Mouse (Mus musculus) urinary bladder, postnatal 10 days (tissue): ENCODE measurements at regions not wholly inside any gene's neighbourhood (a gene's known extent, or its start where the extent isn't known, plus 50 kb on each side); places are given as distances from the start of the nearest gene placed in this dataset.

ENCODE experiments used
- DNase-seq: peaks from one replicate; pipeline ENCODE4 v3.0.0; 2022; ENCODE audit warnings: low spot score

GRCm38 (mm10) chr4:83986951-83987822 lies 461.8 kb downstream of the Ccdc171 start:
- DNase-seq = no peak

DNA sequence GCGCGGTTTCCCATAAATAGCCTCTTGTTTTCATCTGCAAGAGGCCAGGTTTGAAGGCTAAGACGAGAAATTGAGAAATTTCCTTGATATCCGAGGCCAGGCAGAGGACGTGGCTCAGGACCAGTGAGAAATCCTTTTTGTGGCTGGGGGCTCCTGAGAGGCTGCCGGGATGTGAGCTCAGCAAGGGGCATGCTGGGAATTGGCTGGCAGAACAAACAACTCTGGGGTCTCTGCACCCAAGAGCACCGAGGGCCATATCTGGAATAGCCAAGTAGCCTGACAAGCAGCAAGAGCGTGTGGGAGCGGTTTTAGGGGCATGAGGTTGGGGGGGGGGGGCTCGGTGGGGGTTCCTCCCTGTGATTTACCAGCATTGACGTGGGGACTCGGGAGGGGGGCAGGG lies 462.5 kb downstream of the Ccdc171 start:
- no peak for DNase-seq

GRCm38 (mm10) chr4:83988314-83988713 lies 463.0 kb downstream of the Ccdc171 start:
- DNase-seq = no peak

GRCm38 (mm10) chr4:83990126-83990989 lies 465.0 kb downstream of the Ccdc171 start:
- no peak for DNase-seq

DNA sequence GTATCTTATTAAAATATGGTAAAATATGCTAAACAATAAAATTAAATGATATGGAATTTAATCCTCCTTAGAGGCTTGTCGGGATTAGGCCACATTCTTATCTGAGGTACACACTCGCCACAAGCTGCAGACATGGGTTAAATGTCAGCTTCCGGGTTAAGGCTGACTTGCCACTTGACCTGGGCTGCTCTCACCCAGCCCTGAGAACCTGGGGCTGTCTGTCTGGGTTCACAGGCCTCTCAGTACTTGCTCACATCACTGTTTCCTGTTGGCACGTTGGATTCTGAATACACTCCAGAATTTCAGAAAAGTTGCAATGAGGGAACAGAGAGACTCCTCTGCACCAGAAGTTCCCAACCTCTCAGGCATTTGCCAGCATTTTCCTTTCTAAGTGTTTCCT lies 465.9 kb downstream of the Ccdc171 start:
- no peak for DNase-seq

DNA sequence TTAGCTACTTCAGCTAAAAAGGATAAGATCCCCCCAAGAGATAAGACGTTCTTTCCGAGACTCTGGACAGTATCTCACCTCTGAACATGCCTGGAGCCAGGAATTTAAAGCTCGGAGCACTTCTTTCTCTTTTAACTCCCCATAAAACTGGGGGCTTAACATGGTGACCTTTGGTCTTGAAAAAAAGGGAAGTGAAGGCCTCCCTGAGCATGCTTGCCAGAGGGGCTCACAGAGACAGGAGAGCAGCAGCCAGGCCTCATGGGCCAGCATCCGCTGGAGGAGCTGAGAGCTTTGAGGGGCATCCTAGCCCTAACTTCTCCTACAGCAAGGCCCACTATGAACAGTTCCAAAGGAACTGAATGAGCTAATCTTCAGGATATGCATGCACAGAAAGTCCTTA lies 471.7 kb downstream of the Ccdc171 start:
- no peak for DNase-seq

- DNase-seq = no peak
Measured at GRCm38 (mm10) chr4:84001645-84002044, 476.3 kb downstream of the Ccdc171 start.

GRCm38 (mm10) chr4:84004055-84004778 lies 478.9 kb downstream of the Ccdc171 start:
- DNase-seq = no peak

DNA sequence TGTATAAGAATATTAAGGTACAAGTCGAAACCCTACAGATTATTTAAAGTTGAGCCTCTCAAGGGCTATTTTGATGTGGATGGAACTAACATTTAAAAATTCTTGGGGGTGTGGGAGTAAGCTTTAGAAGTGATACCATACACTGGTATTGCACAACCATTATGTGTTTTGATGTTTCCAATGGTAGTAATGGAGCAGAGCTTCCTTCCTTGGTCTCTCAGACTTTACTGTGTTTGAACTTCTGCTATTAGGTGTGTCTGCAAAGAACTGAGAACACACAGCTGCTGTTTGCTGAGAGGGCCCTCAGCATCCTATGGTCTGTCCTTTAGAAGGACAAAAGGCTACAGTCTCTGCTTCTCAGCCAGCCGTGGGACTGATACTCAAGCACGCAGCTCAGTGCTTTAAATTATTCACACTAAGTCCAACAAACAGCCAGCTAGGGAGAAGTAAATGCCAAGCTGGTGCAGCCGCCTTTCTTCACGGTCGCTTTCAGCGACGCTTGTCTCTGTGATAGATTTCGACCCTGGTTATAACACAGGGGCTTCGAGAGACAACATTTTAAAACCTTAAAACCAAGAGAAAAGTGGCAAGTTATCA lies 479.5 kb downstream of the Ccdc171 start:
- DNase-seq = no peak

DNA sequence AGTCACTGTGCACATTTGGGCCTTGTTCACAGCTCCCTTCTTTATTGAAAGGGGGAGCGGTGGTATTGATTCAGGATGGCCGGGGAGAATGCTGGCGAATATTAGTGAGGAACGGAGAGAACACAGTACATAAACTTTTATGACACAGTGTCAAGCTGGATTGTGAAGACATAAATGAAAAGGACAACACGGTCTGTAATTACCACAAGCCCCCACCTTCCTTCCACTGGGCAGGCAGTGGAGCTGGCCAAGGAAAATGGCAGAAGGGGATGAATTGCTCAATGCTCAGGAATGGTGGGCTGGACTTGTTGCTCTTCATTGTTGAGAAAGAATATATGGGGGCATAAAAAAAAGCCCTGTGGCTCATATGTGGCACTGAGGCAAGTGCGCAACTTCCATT lies 486.6 kb downstream of the Ccdc171 start:
- no peak for DNase-seq

- DNase-seq = no peak
Measured at GRCm38 (mm10) chr4:84015139-84015538, 489.8 kb downstream of the Ccdc171 start.

- DNase-seq = no peak
Measured at GRCm38 (mm10) chr4:84015552-84016169, 490.3 kb downstream of the Ccdc171 start.

DNA sequence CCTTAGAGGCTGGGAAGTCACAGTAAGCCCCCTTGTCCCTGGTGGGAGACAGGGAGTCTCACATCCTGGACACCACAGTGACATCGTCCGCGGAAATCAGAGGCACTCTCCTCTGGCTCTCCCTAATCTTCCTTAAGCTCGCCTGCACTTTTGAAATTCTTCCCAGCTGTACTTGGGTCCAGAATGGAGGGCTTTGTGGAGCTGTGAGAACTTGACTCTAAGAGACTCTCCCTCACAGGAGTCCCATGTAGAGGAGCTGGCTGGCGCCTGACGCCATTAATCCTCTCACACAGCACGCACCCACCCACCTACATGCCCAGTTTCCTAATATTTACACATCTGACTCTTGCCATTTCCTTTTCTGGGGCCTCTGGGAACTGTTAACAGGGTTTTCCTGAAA lies 492.8 kb downstream of the Ccdc171 start:
- no peak for DNase-seq

- DNase-seq = no peak
Measured at GRCm38 (mm10) chr4:84018774-84019173, 493.4 kb downstream of the Ccdc171 start.

DNA sequence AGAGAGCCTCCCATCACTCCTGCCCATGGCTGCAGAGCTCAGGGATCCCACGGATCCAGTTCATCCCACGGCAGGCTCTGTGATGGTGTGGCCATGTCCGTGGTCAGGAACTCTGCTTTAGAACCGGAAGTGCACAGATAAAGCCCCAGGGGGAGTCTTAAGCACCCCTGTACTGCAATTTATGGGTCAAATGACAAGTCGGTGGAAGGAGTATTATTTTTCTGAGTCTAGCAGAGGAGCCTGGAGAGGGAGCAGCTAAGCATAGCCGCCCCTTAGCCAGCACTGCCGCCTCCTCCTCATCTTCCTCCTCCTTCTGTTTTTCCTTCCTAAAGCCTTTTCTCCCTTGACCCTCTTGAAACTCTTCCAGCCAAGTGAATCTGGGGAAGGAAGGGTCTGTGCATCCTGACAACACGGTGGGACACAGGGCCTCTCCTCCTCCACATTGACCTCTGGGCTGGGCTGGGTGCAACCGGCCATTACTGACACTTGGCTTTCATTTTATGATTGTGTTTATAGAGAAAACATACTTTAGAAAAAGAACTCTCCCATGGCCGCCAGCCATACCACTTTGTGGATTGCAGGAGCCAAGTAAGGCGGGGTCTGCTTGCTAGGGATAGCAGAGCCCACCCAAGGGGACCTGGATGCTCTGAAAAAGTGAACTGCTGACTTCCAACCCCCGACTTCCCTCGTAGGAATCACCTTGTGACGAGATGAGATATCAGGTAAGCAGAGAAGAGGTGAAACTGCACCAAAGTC lies 494.3 kb downstream of the Ccdc171 start:
- no peak for DNase-seq

DNA sequence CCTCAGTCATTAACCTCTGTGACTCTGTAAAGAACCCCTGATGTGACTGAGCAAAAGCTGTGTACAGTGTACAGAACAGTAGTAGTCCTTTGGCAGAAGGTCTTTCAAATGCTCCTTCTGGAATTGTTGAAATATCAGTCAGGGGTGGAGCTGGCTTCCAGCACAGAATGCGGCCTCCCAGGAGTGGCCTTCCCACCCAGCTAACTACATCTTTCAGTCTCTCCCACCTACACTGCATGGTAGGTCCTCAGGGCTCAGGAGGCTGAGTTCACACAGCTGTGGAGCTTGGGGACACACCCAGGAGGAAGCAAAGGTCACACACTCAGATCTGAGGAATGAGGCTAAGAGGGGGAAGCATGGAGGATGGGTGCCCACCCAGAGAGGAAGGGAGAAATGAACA lies 495.3 kb downstream of the Ccdc171 start:
- no peak for DNase-seq

DNA sequence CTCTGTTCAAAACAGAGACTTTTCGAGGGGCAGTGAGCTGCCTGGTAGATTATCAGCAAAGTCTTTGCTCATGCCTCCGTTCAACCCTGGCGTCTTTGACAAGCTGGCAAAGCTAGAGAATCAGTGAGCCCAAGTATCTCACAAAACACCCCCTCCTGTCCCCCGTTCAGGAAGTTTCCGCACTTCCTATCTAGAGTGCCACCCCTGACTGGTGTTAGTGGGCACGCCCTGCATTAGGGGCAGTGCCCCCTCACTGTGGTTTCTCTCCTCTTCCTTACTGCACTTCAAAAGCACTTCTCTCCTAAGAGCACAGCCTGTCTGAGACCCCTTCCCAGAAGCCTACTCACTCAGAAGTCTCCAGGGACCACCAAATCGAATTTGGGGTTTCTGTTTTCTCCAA lies 497.0 kb downstream of the Ccdc171 start:
- DNase-seq = no peak

GRCm38 (mm10) chr4:84026144-84026543 lies 500.8 kb downstream of the Ccdc171 start:
- DNase-seq = no peak

- DNase-seq = no peak
Measured at GRCm38 (mm10) chr4:84028120-84028519, 502.8 kb downstream of the Ccdc171 start.

DNA sequence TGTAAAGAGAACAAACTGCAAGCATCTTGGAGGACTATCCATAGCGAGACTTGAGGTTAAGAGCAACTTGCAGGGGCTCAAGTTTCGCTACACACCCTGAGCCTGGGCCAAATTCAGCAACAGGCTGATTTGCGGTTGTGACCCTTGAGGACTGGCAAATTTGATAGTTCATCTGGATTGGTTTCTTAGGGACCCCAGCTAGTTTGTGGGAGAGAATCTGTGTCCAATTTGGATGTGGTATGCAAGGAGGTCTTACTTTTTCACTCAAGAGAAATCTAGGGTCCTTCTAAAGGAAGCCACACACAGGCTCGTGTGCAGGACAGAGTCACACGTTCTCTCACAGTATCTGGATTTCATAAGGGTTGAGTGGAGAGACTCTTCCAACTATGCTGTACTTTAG lies 505.6 kb downstream of the Ccdc171 start:
- no peak for DNase-seq

DNA sequence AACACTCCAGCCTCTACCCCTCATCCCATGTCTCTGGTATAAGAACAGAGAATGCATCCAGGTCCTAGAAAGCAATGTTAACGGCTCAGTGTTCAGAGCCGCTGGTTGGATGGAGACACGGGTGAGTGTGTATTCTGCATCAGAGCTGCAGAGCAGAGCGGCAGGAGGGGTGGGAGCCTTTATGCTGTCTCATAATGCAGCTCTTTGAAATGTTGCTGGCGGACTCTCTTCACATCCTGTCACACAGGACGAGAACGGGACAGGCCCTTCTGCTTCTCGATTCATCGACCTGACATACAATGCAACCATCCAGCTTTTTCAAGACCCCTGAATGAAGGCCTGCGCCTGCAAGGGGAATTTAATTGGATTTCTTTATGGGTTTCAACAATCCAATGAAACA lies 507.2 kb downstream of the Ccdc171 start:
- DNase-seq = no peak
